Mouse (Mus musculus) embryonic facial prominence, embryonic 11.5 days (tissue): ENCODE measurements around the gene Dlg2. TPM values are rescaled to one million over a fixed set of nuclear protein-coding genes. Genes with fewer than 3 reads are reported as not detected.

Source experiments
- ATAC-seq: fragments of 200-750 bp; cut with Nextera tagmentation; replicated peaks from 2 replicates; pipeline ENCODE4 v1.8.0; 2017; ENCODE audit warnings: low read depth; ENCODE audit not compliant: insufficient number of reproducible peaks, low FRiP score, low TSS enrichment
- DNase-seq: peaks from one replicate; pipeline ENCODE4 v3.0.0-alpha.2; 2015; ENCODE audit warnings: low spot score
- H3K27ac ChIP-seq: fragments of 300-500 bp; sonication (generic); replicated peaks from 2 replicates; pipeline ENCODE4 v1.5.1; 2014; ENCODE audit warnings: mild to moderate bottlenecking, low read depth, low read length, control low read depth
- H3K27me3 ChIP-seq: fragments of 300-500 bp; sonication (generic); 2 replicates; pipeline ENCODE4 v1.6.1; 2014; ENCODE audit warnings: mild to moderate bottlenecking, low read length, moderate library complexity, mixed read lengths; ENCODE audit not compliant: control insufficient read depth, insufficient read depth
- H3K36me3 ChIP-seq: fragments of 300-500 bp; sonication (generic); replicated peaks from 2 replicates; pipeline ENCODE4 v1.6.1; 2014; ENCODE audit warnings: low read depth, mild to moderate bottlenecking, low read length, moderate library complexity, mixed read lengths; ENCODE audit not compliant: control insufficient read depth, insufficient read depth
- H3K4me1 ChIP-seq: fragments of 300-500 bp; sonication (generic); 2 replicates; pipeline ENCODE4 v1.6.1; 2014; ENCODE audit warnings: low read length, mixed read lengths; ENCODE audit not compliant: control insufficient read depth, insufficient read depth
- H3K4me2 ChIP-seq: fragments of 300-500 bp; sonication (generic); 2 replicates; pipeline ENCODE4 v1.6.1; 2014; ENCODE audit warnings: low read depth, mild to moderate bottlenecking, control low read depth, low read length, moderate library complexity
- H3K4me3 ChIP-seq: fragments of 300-500 bp; sonication (generic); 2 replicates; pipeline ENCODE4 v1.5.1; 2014; ENCODE audit warnings: low read depth, low read length, control low read depth
- H3K9ac ChIP-seq: fragments of 300-500 bp; sonication (generic); replicated peaks from 2 replicates; pipeline ENCODE4 v1.6.1; 2014; ENCODE audit warnings: mild to moderate bottlenecking, control low read depth, low read length
- H3K9me3 ChIP-seq: fragments of 300-500 bp; sonication (generic); replicated peaks from 2 replicates; pipeline ENCODE4 v1.6.1; 2016; ENCODE audit warnings: mild to moderate bottlenecking, low read length, inconsistent platforms, mixed read lengths; ENCODE audit not compliant: control insufficient read depth
- WGBS: fragments of 180-500 bp; shearing (Covaris S2); extraction: QIAGEN DNeasy Blood & Tissue Kit; methylation state at CpG from one replicate; pipeline ENCODE4 v1.1.7; 2014; 5-methylcytosine and 5-hydroxymethylcytosine counted together
- polyA plus RNA-seq: library from polyadenylated mRNA; unstranded; fragments of >200 nt; fragmentation: Nextera tagmentation; extraction: Ambion mirVana; gene quantifications from 2 replicates; pipeline ENCODE4 v1.2.1, GENCODE M21; 2014

The Dlg2 gene
- polyA plus RNA-seq, 1 experiment from 2014 or later: 5.3 TPM

DNA sequence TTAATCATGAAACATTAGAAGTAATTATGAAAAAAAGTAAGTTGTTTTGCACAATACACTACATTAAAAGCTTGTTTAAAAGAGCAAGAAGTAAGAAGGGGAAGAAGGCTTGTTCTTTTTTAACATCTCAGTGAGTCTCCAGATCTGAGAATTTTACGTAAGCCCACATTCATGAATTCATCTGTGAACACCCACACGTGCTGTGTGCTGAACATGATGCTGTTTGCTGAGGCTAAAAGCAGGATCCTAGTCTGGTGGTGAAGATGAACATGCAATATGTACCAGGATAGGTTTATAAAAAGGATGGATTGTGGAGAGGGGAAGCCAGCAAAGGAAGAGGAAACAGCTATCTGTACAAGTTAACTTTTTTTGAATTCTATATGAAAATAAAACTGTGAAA lies 819.7 kb downstream of the Dlg2 start:
- Histone ChIP-seq H3K4me3 (no peak overlapping the region), H3K27me3 (no peaks in the 10 kb centered on the region), H3K9me3 (no peaks in the 10 kb centered on the region), H3K27ac (no peak overlapping the region), H3K4me2 (no peak overlapping the region), H3K4me1 (no peaks in the 10 kb centered on the region), H3K9ac (no peak overlapping the region), H3K36me3 (no peaks in the 10 kb centered on the region)
- ATAC-seq (no peak), DNase-seq (no peak)
- WGBS: 80% methylated on average over 2 of the region's 2 CpGs

DNA sequence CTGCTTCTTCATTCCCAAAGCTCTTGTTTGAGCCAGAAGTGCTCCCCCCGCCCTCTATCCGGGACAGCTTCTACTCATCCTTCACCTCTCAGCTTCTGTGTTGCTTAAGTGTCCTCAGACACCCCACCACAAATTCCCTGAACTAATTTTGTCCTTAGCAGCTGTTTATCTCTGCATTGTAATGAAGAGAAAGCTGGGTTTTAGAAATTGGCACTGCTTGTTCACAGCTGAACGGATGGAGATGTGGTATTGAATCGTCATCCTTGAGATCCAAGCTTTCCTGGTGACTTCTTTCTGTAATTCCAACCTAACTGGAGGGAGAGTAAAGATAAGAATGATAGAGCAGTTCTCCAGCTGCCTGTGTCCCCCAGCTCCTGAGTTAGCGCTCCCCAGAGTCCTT lies 834.7 kb downstream of the Dlg2 start:
- H3K9me3 ChIP-seq: no peaks in the 10 kb centered on the region
- no peaks in the 10 kb centered on the region for H3K27me3 ChIP-seq
- DNase-seq (no peak), ATAC-seq (no peak)
- H3K27ac ChIP-seq: no peak overlapping the region
- no peak overlapping the region for H3K4me3 ChIP-seq
- no peaks in the 10 kb centered on the region for H3K4me1 ChIP-seq
- no peak overlapping the region for H3K9ac ChIP-seq
- no peak overlapping the region for H3K4me2 ChIP-seq
- no peaks in the 10 kb centered on the region for H3K36me3 ChIP-seq
- 90% methylated on average over 5 of the region's 5 CpGs for WGBS

DNA sequence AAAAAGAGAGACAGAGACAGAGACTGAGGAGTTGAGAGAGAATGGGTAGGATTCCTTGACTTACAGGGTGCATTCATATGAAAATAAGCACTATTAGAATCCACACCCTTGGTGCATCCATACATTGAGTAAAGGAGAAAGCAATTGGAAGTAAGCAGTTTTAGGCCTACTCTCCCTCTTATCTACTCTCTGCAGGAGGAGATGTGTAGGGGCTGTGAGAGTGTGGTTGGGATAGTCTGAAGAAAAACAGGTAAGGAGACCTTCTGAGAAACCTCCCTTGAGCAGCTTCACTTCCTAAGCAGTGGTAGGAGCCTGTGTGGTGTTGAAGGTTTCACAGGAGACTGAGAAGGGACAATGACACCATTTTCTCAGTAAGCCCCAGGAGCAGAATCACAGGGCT lies 868.6 kb downstream of the Dlg2 start:
- Histone ChIP-seq H3K4me1 (no peaks in the 10 kb centered on the region), H3K36me3 (no peaks in the 10 kb centered on the region), H3K9me3 (no peaks in the 10 kb centered on the region), H3K4me3 (no peak overlapping the region), H3K27me3 (no peaks in the 10 kb centered on the region), H3K9ac (no peak overlapping the region), H3K4me2 (no peak overlapping the region), H3K27ac (no peak overlapping the region)
- ATAC-seq: no peak
- no peak for DNase-seq

DNA sequence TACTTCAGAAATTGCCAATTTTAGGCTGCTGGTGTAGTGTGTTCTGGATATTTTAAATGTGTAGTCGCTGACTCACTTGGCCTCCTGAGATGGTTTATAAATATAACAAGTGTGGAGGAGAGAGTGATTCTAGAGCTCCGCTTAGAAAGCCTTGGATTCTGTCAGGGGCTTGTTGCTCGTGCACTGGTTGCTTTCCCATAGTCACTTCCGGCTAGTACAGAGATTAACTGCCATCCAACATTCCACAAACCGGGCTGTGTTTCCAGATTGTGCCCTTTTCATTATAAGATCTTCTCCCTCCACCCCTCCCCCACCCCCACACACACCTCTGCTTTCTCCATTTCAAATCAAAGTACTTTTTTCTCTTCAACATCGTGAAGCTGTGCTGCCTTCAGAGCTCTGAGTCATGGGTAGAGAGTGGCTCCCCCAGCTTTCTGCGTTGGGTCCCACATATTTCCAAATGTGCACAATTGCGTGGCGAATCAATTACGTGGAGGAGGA lies 893.4 kb downstream of the Dlg2 start:
- H3K36me3 ChIP-seq: no peaks in the 10 kb centered on the region

DNA sequence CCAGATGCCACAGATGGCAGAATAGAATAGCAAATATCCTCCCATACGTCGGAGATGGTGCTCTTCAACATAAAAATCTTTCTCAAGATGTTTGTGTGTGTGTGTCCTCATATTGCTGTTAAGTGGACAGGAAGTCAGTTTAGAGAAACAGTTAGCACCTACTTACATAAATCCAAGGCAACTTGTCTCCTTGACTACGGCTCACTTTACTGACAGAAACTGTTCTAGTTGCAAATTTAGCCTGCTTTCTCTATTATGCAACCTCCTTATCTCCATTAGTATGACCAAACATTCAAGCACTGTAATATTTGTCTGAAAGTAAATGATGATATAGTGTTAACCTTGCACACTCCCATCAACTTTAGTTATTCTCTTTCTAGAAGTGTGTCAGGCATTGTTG lies 905.8 kb downstream of the Dlg2 start:
- no peaks in the 10 kb centered on the region for H3K36me3 ChIP-seq
- H3K4me3 ChIP-seq: no peak overlapping the region
- no peak overlapping the region for H3K4me2 ChIP-seq
- H3K27me3 ChIP-seq: no peaks in the 10 kb centered on the region
- ATAC-seq (no peak), DNase-seq (no peak)
- H3K9me3 ChIP-seq: no peaks in the 10 kb centered on the region
- H3K27ac ChIP-seq: no peak overlapping the region
- H3K9ac ChIP-seq: no peak overlapping the region
- 77% methylated on average over 3 of the region's 3 CpGs for WGBS
- no peaks in the 10 kb centered on the region for H3K4me1 ChIP-seq

More for the DNA sequence above, 893.4 kb downstream of the Dlg2 start:
- Histone ChIP-seq H3K9ac (no peak overlapping the region), H3K27ac (no peak overlapping the region), H3K4me1 (no peaks in the 10 kb centered on the region), H3K4me2 (no peak overlapping the region), H3K4me3 (no peak overlapping the region), H3K9me3 (no peaks in the 10 kb centered on the region), H3K27me3 (no peaks in the 10 kb centered on the region)
- DNase-seq (no peak), ATAC-seq (no peak)
- WGBS: 76% methylated on average over 10 of the region's 10 CpGs

DNA sequence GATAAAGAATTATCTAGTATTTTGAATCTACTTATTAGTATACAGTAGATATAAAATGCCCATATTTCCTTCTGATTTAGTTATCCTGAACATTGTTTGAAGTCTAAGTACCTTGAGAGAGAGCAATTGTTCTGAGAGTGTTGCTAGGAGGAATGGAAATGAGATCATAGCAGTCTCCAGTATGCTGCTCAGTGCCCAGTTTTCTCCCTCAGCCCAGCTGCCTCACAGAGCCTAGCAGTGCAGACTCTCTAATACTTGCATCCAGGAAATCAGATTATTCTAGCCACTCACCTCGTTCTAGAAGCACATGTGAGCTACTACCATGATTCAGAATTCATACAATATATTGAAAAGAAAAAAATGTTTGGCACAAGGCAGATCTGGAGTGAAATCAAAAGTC lies 907.4 kb downstream of the Dlg2 start:
- Histone ChIP-seq H3K9me3 (no peaks in the 10 kb centered on the region), H3K27me3 (no peaks in the 10 kb centered on the region), H3K4me2 (no peak overlapping the region), H3K27ac (no peak overlapping the region), H3K9ac (no peak overlapping the region), H3K36me3 (no peaks in the 10 kb centered on the region), H3K4me1 (no peaks in the 10 kb centered on the region), H3K4me3 (no peak overlapping the region)
- DNase-seq: no peak
- WGBS: 61% methylated on average over 1 of the region's 1 CpGs
- no peak for ATAC-seq

DNA sequence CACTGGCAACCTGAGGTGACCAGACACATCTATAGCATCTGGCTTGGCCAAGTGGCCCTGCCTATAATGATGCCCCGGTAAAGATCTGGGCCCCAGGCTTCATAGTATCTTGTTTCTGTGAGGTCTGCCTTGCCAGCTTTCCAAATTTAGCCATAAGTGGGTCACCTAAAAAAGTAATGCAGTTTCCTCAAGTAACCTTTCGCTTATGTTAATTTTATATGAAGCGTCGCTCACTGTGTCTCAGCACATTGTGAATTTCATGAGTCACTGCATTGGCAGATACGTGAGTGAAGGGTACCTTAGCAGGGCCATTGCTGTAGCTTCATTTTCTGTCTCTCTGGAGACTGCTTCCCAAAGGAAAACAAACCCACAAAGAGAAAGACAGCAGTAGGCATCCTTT lies 912.8 kb downstream of the Dlg2 start:
- Histone ChIP-seq H3K27me3 (no peaks in the 10 kb centered on the region), H3K27ac (no peak overlapping the region), H3K4me1 (no peaks in the 10 kb centered on the region), H3K36me3 (no peaks in the 10 kb centered on the region), H3K9ac (no peak overlapping the region), H3K4me3 (no peak overlapping the region), H3K9me3 (no peaks in the 10 kb centered on the region), H3K4me2 (no peak overlapping the region)
- 81% methylated on average over 5 of the region's 5 CpGs for WGBS
- ATAC-seq (no peak), DNase-seq (no peak)

DNA sequence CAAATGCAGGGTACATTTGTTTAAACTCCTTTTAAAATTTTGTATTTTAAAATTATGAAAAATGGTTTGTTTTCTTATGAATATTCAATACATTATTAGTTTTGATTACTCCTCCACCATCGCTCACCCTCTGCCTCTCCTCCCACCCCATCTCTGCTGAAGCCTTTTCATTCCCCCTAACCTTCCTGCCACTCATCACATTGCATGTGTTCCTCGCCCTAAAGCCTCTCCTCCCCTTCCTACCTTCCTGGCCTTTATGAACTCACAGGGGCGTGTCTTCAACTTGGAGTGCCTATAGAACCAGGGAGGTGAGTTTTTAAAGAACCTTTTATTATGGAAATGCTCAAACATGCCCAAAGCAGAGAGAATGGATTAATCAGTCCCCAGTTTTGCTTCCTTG lies 921.4 kb downstream of the Dlg2 start:
- 30% methylated on average over 3 of the region's 3 CpGs for WGBS
- Histone ChIP-seq H3K9me3 (no peaks in the 10 kb centered on the region), H3K9ac (no peak overlapping the region), H3K4me2 (no peak overlapping the region), H3K4me3 (no peak overlapping the region), H3K27me3 (no peaks in the 10 kb centered on the region), H3K27ac (no peak overlapping the region), H3K4me1 (no peaks in the 10 kb centered on the region), H3K36me3 (no peaks in the 10 kb centered on the region)
- ATAC-seq (no peak), DNase-seq (no peak)
